Mouse (Mus musculus): ENCODE measurements around the gene Defb39.

DNA sequence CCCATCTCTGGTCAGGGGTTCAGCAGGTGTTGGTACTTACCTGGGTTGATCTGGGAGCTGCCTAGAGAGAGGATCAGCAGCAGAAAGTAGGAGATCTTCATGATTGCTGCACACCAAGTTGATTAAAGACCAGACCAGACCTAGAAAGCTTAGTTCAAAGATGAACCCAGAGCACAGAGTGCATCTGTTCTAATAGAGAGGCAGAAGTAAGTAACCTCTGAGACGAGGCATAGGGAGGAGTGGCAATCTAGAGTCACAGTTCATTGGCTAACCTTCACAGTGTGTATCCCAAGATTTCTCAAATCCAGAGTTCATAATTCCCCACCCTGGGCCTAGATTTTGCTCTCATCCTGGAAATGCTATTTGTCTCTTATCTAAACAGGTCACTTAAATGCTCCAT, at the start of gene Defb39:
- TF ChIP-seq CTCF (IDR thresholded peaks at IDR 0.05) (no peak), POLR2A (IDR thresholded peaks at IDR 0.05; ENCODE audit: insufficient read depth, low read depth, low read length) (no peak)

Data from heart, adult 2 months (tissue).